8 mouse cellular contexts compared by ENCODE assay signal in genomic region chr5:123431524-123432304, GRCm38 (mm10). TPM values are rescaled to one million over a fixed set of nuclear protein-coding genes. Genes with fewer than 3 reads are reported as not detected.
DNase-seq lines count a peak whose midpoint lies in the region; ATAC-seq and TF ChIP-seq lines count a peak whose summit lies in the region.

No protein-coding gene starts in this region.

- H3K27me3 ChIP-seq in heart, postnatal 0 days (ENCODE audit: control insufficient read depth, insufficient read depth, low read length): no peaks in the 10 kb centered on the region
- H3K27me3 ChIP-seq in neural tube, embryonic 15.5 days (replicated peaks): no peaks in the 10 kb centered on the region

- no peaks in the 10 kb centered on the region for H3K9me3 ChIP-seq in heart, postnatal 0 days (replicated peaks; ENCODE audit: control insufficient read depth, low read length)
- H3K9me3 ChIP-seq in neural tube, embryonic 15.5 days (replicated peaks): no peaks in the 10 kb centered on the region

- no peak overlapping the region for H3K9ac ChIP-seq in heart, postnatal 0 days (replicated peaks; ENCODE audit: low read depth, low read length)
- no peak overlapping the region for H3K9ac ChIP-seq in neural tube, embryonic 15.5 days (replicated peaks)

- H3K4me1 ChIP-seq in heart, postnatal 0 days (ENCODE audit: control insufficient read depth, insufficient read depth): peaks cover 23% of the 10 kb centered on the region
- H3K4me1 ChIP-seq in neural tube, embryonic 15.5 days: peaks cover 26% of the 10 kb centered on the region

- WGBS in heart, postnatal 0 days: 47% methylated on average over 13 of the region's 13 CpGs
- 66% methylated on average over 13 of the region's 13 CpGs for WGBS in neural tube, embryonic 15.5 days

- H3K27ac ChIP-seq in heart, postnatal 0 days (ENCODE audit: low read depth): peak overlapping the region; percentile 56
- peak overlapping the region; percentile 41; the same call in 1 of the 2 replicates for H3K27ac ChIP-seq in neural tube, embryonic 15.5 days (replicated peaks)

- peak; percentile 41; the same call in 1 of the 2 replicates for ATAC-seq in heart, postnatal 0 days (ENCODE audit: insufficient read depth, low read depth)
- ATAC-seq in neural tube, embryonic 15.5 days (ENCODE audit: low FRiP score): no peak
- ATAC-seq in megakaryocyte-erythroid progenitor cell, adult 5-6 weeks (replicated peaks; ENCODE audit: low FRiP score, low TSS enrichment, poor library complexity, severe bottlenecking): no peak

- no peak overlapping the region for H3K4me2 ChIP-seq in heart, postnatal 0 days (ENCODE audit: low read depth, low read length)
- no peak overlapping the region for H3K4me2 ChIP-seq in neural tube, embryonic 15.5 days

- H3K36me3 ChIP-seq in heart, postnatal 0 days (replicated peaks; ENCODE audit: control insufficient read depth, insufficient read depth, low read length): no peaks in the 10 kb centered on the region
- H3K36me3 ChIP-seq in neural tube, embryonic 15.5 days: peaks cover 2% of the 10 kb centered on the region; the same call in 1 of the 2 replicates

- no peak overlapping the region for H3K4me3 ChIP-seq in heart, postnatal 0 days (ENCODE audit: low read depth, low read length)
- H3K4me3 ChIP-seq in neural tube, embryonic 15.5 days (replicated peaks): no peak overlapping the region

- no peak for TF ChIP-seq EP300 in heart, postnatal 0 days (IDR thresholded peaks at IDR 0.05; ENCODE audit: low read depth)

- TF ChIP-seq CTCF in heart, postnatal 0 days (IDR thresholded peaks at IDR 0.05; ENCODE audit: low read depth): no peak

- peak; percentile 26 for DNase-seq in ovary, postnatal 10 days (ENCODE audit: low spot score)
- DNase-seq in ovary, postnatal 36 days (ENCODE audit: low spot score): no peak
- peak; percentile 72 for DNase-seq in cerebellum, adult 9-11 months
- peak; percentile 63 for DNase-seq in heart, postnatal 0 days (ENCODE audit: low spot score)
- DNase-seq in kidney, postnatal 36 days: peak; percentile 66 to 79
- no peak for DNase-seq in MN1 (ENCODE audit: low spot score)

RNA-seq across cellular contexts. Expression of gene Mlxip, which starts 37.1 kb away (rescaled TPM):
- 12.0 and 13.4 TPM in 2 replicates for total RNA-seq in heart, postnatal 0 days (2014; rRNA removed; ENCODE audit: low replicate concordance)
- polyA plus RNA-seq in heart, postnatal 0 days (2015; fragmentation: Nextera tagmentation; extraction: Ambion mirVana): 5.9 and 7.3 TPM in 2 replicates
- polyA plus RNA-seq in neural tube, embryonic 15.5 days (2015; fragmentation: Nextera tagmentation; extraction: Ambion mirVana): 19.3 and 19.4 TPM in 2 replicates
- total RNA-seq in megakaryocyte-erythroid progenitor cell, adult 5-6 weeks (2014; fragmentation: Nextera tagmentation): 25.0 and 30.1 TPM in 2 replicates
- 5.1 and 7.9 TPM in 2 replicates for total RNA-seq in megakaryocyte-erythroid progenitor cell, adult 5-6 weeks (2017)

RNA-seq across cellular contexts. Expression of gene Lrrc43, which starts 57.4 kb away (rescaled TPM):
- not detected in 2 replicates for total RNA-seq in heart, postnatal 0 days (2014; rRNA removed; ENCODE audit: low replicate concordance)
- polyA plus RNA-seq in heart, postnatal 0 days (2015; fragmentation: Nextera tagmentation; extraction: Ambion mirVana): 0.05 TPM in 1 of 2 replicates, not detected in the other
- polyA plus RNA-seq in neural tube, embryonic 15.5 days (2015; fragmentation: Nextera tagmentation; extraction: Ambion mirVana): 0.55 and 0.66 TPM in 2 replicates
- not detected in 2 replicates for total RNA-seq in megakaryocyte-erythroid progenitor cell, adult 5-6 weeks (2014; fragmentation: Nextera tagmentation)
- total RNA-seq in megakaryocyte-erythroid progenitor cell, adult 5-6 weeks (2017): not detected in 2 replicates

RNA-seq across cellular contexts. Expression of gene Il31, which starts 57.6 kb away (rescaled TPM):
- total RNA-seq in heart, postnatal 0 days (2014; rRNA removed; ENCODE audit: low replicate concordance): not detected in 2 replicates
- not detected in 2 replicates for polyA plus RNA-seq in heart, postnatal 0 days (2015; fragmentation: Nextera tagmentation; extraction: Ambion mirVana)
- polyA plus RNA-seq in neural tube, embryonic 15.5 days (2015; fragmentation: Nextera tagmentation; extraction: Ambion mirVana): not detected in 2 replicates
- not detected in 2 replicates for total RNA-seq in megakaryocyte-erythroid progenitor cell, adult 5-6 weeks (2014; fragmentation: Nextera tagmentation)
- not detected in 2 replicates for total RNA-seq in megakaryocyte-erythroid progenitor cell, adult 5-6 weeks (2017)

Comparison
In these comparisons a context has a peak if more than half of its experiments do, and no peak if none do; other contexts are left out.
1. DNase-seq: peak in ovary, postnatal 10 days (single experiment), cerebellum, adult 9-11 months (single experiment), heart, postnatal 0 days (single experiment) and kidney, postnatal 36 days (2 of 2); none in ovary, postnatal 36 days (single experiment) and MN1 (single experiment).